In the genomic region with DNA sequence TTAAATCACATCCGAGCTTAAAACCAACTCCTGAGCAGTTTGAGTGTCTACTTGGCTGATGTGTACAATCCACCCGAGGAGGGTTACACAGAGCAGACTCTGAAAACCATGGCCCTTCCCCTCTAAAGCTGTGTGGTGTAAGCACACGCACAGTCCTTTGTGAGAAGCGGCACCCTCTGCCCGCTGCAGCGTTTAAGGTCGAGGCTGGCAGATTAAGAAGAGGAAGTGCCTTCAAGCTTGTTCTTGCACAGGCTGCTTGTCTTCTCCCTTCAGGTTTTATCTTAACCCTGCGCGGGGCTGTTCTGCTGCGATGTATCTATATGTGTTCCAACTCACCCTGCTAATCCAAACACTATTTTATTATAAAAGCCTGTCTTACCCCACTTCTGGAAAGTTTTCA, we compare ENCODE assay signal across 14 mouse cellular contexts.
DNase-seq lines count a peak whose midpoint lies in the region; ATAC-seq lines count a peak whose summit lies in the region.
"Had no signal": no experiment of that assay in that cellular context is flagged by ENCODE, and none has a peak within 500 bp of the region (broad histone marks: within the 10 kb centered on the region; RNA-seq: fewer than 3 reads in every experiment).

No protein-coding gene starts in this region.

- H3K9me3 ChIP-seq in lung, embryonic 15.5 days: no peaks in the 10 kb centered on the region
- H3K9me3 ChIP-seq: limb, embryonic 13.5 days; midbrain, embryonic 13.5 days had no signal

- H3K36me3 ChIP-seq in lung, embryonic 15.5 days: no peaks in the 10 kb centered on the region
- H3K36me3 ChIP-seq: limb, embryonic 13.5 days; midbrain, embryonic 13.5 days had no signal

- intact Hi-C loops in left cerebral cortex, postnatal 25 days (cut with DNase I): no loop called here

- 36% methylated on average over 10 of the region's 10 CpGs for WGBS in lung, embryonic 15.5 days

- no peak overlapping the region for H3K9ac ChIP-seq in lung, embryonic 15.5 days
- H3K9ac ChIP-seq: limb, embryonic 13.5 days; midbrain, embryonic 13.5 days had no signal

- peak overlapping the region; percentile 6; the same call in 1 of the 2 replicates for H3K27ac ChIP-seq in lung, embryonic 15.5 days
- H3K27ac ChIP-seq: limb, embryonic 13.5 days; midbrain, embryonic 13.5 days had no signal

- no peak for DNase-seq in lung, postnatal 4 days
- peak; percentile 39 for DNase-seq in thymus, postnatal 25 days
- DNase-seq in left cerebral cortex, postnatal 25 days (ENCODE audit: low spot score in 2 of 2): no peak
- DNase-seq in kidney, postnatal 4 days: no peak
- DNase-seq in layer of hippocampus, adult 18-20 months (ENCODE audit: low spot score in 2 of 2): no peak
- DNase-seq: cerebellum, postnatal 36 days; heart, postnatal 36 days had no signal

- no peak overlapping the region for H3K4me2 ChIP-seq in lung, embryonic 15.5 days
- H3K4me2 ChIP-seq: limb, embryonic 13.5 days; midbrain, embryonic 13.5 days had no signal

- no peaks in the 10 kb centered on the region for H3K27me3 ChIP-seq in lung, embryonic 15.5 days
- H3K27me3 ChIP-seq: limb, embryonic 13.5 days; midbrain, embryonic 13.5 days had no signal

- no peak overlapping the region for H3K4me3 ChIP-seq in lung, embryonic 15.5 days
- H3K4me3 ChIP-seq: limb, embryonic 13.5 days; midbrain, embryonic 13.5 days had no signal

- ATAC-seq in lung, embryonic 15.5 days (ENCODE audit: borderline replicate concordance, extremely low read depth, low FRiP score, low TSS enrichment): no peak
- peak; percentile 92 for ATAC-seq in granulocyte monocyte progenitor cell, adult 5-6 weeks (replicated peaks; ENCODE audit: poor library complexity, severe bottlenecking)
- peak; percentile 85 for ATAC-seq in neutrophil, adult 5-6 weeks (ENCODE audit: extremely low read depth, insufficient number of reproducible peaks, low FRiP score, poor library complexity, severe bottlenecking)
- ATAC-seq: forebrain, embryonic 16.5 days; intestine, postnatal 0 days; midbrain, embryonic 13.5 days had no signal

- peaks cover 5% of the 10 kb centered on the region; the same call in 1 of the 2 replicates for H3K4me1 ChIP-seq in lung, embryonic 15.5 days
- H3K4me1 ChIP-seq: midbrain, embryonic 13.5 days had no signal
